Mouse (Mus musculus) Muller cell, postnatal 12 days (primary cell): Measurements from ENCODE around the gene Gm3055.
"Not testable (repeated sequence)": the region's sequence is repeated elsewhere in the genome, so short reads cannot be mapped to it uniquely, and the experiment has no call there.

ENCODE experiments used
- DNase-seq: peaks from one replicate; pipeline ENCODE4 v3.0.0-alpha.2; 2015; ENCODE audit errors: inconsistent ontology term

Gm3055 gene

GRCm38 (mm10) chr10:81770506-81771403 lies at the start of gene Gm3055:
Gene Gm3055 (minus strand): TSS chr10:81771161.
- DNase-seq: not testable (repeated sequence)

GRCm38 (mm10) chr10:81811899-81812298 lies 40.9 kb upstream of the Gm3055 start, which contains the start of gene Gm4767:
Gene Gm4767 (plus strand): TSS chr10:81812186.
- peak; percentile 0 for DNase-seq

- not testable (repeated sequence) for DNase-seq
These were observed 430 bp upstream of the Gm3055 start for GRCm38 (mm10) chr10:81771404-81771777.

GRCm38 (mm10) chr10:81704531-81705301 lies 66.2 kb downstream of the Gm3055 start, which contains the start of gene Zfp433:
Gene Zfp433 (plus strand): TSS chr10:81704825.
- not testable (repeated sequence) for DNase-seq
